Mouse (Mus musculus): ENCODE results near the gene Six2.
"Not testable (repeated sequence)": the region's sequence is repeated elsewhere in the genome, so short reads cannot be mapped to it uniquely, and the experiment has no call there.

Six2 gene

DNA sequence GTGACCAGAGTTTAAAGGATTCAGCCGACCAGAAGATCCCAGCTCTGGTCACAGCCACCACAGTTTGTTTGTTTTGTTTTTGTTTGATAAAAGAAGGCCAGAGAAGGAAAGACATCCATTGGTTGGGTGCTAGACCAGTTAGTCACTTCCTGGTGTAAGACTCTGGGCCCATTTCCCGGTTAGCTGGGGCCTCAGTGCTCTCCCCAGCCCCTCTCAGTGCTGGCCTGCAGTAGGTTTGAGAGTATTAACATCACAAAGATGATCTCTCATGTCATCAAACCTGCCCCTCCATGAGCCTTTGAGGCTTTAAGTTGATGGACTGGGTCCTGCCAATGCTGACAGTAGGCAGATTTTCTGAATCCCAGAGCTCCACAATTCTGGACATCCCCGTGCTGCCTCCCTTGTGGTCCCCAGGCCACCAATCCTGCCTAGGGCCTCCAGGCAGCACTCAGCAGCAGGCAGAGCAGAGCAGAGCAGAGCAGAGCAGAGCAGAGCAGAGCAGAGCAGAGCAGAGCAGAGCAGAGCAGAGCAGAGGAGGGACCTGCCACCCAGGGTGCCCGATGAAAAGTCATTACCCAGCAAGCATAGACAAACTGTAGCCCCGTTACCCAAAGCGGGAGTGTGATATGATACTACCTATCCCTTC, 2.4 kb upstream of the Six2 start:
- peak; percentile 47 for DNase-seq (ENCODE audit: low read depth, low spot score)

DNA sequence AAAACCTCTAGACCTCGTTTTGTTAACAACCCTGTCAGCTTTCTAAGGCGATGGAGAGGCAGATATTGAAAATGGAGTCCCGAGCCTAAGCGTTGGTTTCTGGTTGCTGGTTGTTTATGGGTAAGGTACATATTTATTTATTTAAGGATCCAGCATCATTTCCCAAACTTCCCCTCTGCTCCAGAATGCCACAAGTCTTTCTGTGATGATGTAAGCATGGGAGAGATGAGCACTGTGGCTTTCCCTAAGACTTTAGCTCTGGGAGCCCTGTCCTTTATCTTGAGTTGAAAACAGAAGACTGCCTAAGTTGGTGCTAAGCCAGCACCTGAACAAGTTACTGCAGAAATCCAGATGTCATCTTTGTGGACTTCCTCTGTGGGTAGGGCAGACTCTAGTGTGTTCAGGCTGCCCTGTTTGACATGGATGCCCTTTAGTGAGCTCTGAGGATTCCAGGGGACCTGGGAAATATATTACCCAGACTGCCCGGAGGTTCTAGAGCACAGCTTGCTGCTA, 1.8 kb upstream of the Six2 start:
- DNase-seq (ENCODE audit: low read depth, low spot score), result no peak

DNA sequence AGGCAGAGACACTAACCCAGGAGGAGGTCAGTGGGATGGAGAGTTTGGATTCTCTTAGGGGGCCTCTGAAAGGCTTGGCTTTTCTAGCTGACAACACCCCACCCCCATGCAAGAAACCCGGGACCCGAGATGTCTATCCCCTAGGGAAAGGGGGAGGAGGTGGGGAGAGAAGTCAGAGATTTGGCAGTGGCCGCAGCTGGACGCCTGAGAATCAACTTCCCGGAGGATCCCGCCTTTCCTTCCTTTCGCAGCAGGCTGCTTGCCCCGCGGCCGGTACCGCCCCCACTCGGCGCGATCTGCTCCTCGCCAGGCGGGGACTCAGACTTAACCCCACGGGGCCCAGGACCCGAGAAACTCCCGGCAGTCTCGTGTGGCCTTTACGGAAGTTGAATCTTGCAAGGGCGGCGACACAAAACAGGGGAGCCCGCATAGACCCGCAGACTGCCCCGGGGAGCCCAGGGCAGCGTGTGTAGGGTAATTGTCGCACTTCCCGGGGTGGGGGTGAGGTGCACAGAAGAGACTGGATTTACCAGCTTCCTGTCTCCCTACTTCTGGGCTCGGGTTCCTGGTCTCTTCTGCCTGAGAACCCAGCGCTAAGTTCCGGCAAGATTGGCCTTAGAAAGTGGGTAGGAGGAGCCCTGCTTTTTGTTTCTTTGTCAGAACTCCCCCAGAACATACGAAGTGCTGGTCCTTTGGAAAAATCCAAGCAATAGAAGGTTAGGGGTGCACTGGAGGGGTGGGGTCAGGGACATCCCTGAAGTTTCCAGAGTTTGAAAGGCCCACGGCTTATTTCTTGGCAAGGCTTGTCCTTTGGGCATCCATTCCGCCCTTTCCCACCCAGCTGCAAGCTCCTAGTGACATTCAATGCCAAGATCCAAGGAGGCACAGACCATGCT, 1.1 kb upstream of the Six2 start:
- DNase-seq (ENCODE audit: low read depth, low spot score), result peak; percentile 63

DNA sequence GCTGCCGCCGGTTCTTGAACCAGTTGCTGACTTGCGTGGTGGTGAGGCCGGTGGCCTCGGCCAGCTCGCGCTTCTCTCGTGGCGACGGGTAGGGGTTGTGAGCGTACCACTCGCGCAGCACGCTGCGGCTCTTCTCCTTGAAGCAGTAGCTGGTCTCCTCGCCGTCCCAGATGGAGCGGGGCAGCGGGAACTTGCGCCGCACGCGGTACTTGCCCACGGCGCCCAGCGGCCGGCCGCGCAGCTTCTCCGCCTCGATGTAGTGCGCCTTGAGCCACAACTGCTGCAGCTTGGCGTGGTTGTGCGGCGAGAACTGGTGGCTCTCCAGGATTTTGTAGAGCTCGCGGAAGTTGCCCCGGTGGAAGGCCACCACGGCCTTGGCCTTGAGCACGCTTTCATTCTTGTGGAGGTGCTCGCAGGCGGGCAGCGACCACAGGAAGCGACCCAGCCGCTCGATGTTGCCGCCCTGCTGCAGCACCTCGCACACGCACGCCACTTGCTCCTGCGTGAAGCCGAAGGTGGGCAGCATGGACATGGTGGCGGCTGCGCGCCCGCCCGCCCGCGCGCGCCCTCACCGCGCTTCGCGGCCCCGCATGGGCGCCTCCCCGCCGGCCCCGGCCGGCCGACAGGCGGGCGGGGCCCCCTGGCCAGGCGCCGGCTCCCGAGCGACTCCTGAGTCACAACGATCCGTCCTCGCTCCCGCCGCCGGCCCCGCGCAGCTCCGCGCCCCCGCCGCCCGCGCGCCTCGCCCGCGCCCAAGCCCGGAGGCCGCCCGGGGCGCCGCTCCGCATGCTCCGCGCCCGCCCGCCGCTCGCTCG, 446 bp downstream of the Six2 start:
- peak; percentile 32 for DNase-seq (ENCODE audit: low read depth, low spot score)

DNA sequence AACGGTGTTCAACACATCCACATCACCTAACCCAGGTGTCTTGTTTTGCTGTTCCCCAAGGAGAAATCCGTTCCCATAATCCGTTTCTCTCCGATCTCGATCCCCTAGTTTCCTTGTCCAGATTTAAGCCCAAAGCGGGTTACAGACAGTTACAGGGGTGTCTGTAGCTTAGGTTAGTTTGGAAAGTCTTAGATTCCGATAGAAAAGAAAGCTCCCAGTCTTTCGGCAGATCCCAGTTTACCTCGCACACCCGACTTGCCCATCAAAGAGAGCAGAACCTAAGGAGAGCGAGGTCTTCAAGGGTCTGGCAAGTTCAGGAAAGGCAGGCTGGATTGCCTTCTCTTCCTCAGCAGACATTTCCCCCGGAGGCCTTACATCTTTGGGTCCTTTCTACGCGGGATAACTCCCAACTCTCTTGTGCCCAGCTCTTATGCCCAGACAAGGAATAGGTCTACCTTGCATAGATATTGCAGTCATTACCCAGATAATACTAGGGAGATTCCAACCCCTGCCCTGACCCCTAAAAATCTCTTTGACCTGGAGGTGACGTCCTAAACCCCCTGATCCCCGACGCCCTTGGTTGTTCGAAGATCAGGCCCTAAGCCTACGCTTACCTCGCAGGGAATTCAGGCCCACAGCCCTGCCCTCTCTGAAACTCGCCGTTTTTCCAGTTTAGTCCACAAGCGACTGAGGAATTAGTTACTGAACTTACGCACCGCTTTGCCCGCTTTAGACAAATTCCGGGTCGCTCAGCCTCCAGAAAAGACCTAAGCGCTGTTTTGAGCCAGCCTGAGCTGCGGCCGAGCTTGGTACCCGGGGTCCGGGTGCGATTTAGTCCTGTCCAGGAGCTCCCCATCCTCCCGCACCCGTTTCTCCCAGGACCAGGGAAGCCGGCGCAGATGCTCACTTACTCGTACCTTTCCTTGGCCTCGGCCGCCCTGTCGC, 1.3 kb downstream of the Six2 start:
- peak; percentile 40 for DNase-seq (ENCODE audit: low read depth, low spot score)

DNA sequence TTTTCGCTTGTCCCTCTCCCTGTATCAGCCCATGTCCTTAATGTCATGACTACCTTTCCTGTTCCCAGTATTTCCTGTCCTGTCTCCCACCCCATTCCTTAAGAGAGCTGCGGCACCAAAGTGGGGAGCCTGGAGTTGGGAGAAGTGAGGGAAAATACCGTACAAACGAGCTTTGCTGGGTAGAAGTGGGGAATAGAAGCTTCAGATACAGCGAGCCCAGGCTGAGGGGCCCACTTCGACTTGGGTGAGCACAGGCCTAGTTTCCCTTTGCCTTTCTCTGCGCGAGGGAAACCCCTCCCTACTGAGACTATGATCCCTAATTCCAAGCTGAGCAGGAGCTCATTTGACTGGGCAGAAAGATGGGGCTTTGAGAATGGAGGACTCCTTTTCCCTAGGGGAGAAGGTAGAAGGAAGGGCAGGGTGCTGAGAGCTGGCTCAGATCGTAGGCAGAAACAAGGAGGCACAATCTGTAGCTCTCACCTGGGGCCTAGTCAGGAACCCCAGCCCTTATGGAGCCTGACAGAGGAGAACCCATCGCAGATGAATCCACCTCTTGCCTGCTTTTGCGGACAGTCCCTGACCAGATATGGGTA, 2.3 kb downstream of the Six2 start:
- DNase-seq (ENCODE audit: low read depth, low spot score), result peak; percentile 26

DNA sequence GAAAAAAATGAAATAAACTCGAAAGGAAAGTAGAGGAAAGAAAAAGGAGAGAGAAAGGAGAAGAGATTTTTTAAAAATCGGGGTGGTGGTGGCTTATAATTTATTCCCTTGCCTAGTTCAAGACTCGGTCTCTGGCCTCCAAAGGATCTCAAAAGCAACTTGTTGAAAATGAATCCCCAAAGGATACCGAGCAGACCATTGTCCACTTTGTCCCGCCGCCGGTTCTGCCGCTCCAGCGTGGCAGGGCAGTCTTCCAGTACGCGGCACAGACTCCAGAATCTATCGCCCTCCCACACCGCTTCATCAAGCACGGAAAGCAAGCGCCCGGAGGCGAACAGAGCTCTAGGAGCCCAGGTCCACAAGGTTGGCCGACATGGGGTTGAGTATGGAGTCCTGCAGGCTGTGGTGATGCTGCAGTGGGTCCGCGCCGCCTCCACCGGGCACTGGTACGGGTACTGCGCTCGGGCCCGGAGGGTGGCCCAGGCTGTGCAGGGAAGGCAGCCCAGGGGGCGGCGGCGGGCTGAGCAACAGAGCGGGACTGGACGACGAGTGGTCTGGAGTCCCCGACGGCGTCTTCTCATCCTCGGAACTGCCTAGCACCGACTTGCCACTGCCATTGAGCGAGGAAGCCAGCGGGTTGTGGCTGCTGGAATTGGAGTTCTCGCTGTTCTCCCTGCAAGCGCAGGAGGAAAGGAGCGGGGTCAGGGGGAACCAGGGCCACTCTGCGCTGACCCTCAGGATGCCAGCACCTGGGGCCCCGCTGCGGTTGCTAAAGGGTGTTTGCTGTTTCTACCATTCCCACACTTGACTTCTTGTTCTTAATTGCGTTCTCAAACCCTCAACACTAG, 3.0 kb downstream of the Six2 start:
- peak; percentile 43 for DNase-seq (ENCODE audit: low read depth, low spot score)

DNA sequence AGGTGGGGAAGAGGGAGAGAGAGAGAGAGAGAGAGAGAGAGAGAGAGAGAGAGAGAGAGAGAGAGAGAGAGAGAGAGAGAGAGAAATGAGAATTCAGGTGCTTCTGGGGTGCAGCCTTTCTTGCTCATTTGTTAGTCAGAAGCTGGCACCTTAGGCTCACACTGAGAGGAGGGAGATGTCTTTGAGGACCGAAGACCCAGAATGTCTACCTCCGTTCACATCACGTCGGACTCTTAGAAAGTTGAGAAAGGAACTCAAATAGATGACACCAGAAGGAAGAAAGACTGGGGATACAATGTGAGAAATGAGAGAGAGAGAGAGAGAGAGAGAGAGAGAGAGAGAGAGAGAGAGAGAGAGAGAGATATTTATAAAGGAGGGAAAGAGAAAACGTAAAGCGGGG, 3.6 kb downstream of the Six2 start:
- DNase-seq (ENCODE audit: low read depth, low spot score), result not testable (repeated sequence)

DNA sequence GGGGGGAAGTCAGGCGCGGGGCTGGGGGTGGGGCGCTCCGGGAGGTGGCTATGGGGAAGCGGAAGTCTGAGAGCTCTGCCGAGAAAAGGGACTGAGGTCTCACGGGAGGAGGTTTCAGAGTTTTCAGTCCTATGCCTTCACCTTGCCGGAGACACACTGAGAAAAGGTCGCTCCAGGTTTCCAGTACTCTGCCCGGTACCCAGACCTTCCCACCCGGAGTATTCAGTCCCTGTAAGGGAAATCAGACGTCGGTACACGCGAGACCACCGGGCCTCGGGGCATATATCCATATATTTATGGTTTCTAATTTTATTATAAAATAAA, 4.1 kb downstream of the Six2 start:
- peak; percentile 53 for DNase-seq (ENCODE audit: low read depth, low spot score)

DNA sequence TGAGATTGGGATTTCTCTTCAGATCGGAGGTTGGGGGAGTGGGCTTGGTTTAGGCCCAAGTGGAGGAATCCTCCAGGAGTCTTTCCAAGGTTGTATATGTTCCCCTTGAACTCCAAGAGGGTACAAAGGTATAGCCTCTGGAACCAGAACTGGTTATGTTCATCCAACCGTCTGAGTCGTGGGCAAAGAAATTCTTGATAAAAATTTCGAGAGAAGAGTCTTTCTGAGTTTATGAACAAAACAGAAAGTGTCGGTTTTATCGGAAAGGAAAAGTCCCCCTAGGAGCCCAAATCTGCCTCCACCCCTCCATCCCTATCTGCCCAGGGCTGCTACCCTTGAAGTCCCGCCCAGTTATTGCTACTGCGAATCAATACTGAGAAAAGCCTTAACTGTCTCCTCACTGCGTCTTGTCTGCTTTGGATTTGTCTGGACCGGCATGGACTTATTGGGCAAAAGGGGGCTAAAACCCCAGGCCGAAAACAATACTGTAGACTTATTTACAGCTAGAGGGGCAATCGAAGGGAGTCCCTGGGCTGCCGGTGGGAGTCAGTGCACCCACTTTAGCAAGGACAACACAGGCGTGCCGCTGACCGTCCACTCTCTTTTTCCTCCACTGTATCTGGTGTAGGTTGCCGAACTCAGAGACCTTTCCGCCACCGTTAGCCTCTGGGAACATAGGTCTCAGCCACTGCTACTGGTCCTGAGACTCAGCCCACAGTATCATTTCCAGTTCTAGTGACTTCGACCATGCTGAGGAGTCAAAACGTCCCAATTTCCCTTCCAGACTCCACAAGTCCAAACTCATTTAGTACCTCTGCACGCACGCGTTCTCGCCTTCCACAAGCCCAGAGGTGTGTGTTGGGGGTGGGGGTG, 4.7 kb downstream of the Six2 start:
- no peak for DNase-seq (ENCODE audit: low read depth, low spot score)

DNA sequence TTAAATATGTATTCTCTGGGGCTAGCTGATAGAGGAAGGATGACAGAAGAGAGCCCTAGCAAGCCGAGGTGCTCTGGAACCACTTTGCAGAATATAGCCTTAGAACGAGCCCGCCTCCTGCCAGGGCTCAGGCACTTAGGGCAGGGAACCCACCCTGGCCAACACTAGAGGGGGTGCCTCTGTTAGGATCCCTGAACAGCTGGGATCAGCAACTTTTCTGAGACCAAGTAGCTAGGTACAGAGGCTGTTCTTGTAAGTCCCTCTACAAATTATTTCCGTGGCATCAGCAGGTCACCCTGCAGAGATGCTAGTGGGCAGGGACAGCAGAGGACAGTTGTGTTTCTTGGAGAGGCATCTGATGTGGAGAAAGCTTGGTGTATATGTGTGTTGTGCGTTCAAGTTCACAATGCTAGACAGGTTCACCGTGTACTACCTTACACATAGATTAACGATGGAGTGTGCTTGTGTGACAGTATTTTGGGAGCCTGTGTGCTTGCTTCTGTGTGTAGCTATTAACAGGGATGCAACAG, 5.8 kb downstream of the Six2 start:
- no peak for DNase-seq (ENCODE audit: low read depth, low spot score)

DNA sequence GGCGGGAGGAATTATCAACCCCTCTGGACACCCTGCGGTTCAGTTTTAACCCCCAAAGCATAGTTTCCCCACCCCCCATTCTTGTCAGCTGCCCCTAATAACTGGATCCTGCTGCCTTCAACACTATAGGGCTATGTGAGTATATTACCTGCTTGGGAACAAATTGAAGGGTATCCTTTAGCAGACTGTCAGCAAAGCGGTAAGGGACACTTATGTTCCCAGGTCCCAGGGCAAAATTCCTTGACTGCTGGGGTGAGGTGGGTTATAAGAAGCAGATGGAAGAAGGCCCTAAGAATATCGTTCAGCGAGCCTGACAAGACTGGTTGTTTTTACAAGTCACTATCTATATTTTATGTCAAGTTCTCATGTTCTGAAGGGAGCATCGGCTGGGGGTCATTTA, 6.3 kb downstream of the Six2 start:
- DNase-seq (ENCODE audit: low read depth, low spot score), result no peak

DNA sequence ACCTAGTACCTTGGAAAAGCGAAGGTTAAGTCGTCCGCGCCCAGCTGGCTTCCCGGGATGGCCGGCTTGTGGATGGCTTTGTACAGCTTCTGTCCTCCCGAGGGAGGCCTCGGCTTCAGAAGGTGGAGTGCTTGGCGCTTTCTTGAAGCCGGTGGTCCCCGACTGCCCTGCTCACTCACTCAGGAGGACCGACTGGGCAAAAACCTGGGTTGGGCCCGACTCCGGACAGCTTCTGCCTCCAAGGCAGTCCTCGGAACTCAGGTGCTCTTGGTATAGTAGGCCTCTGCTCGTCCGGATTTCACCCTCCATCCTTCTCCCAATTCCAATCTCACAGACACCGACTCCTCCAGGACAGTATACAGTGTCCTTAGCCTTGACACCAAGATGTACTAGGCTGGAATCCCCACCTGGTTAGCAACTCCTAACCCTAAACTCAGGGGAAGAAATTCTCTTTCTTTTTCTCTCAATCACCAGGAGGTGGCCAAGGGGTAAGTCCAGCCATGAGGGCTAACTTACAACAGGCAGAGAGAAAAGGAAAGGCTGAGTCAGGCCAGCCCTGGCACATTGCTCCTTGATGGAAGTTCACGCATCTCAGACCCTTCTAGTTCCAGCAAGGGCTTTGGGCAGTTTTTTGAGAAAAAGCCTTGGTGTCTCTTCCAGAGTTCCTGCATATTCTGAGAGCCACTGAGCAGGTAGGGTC, 7.1 kb downstream of the Six2 start:
- DNase-seq (ENCODE audit: low read depth, low spot score), result no peak

DNA sequence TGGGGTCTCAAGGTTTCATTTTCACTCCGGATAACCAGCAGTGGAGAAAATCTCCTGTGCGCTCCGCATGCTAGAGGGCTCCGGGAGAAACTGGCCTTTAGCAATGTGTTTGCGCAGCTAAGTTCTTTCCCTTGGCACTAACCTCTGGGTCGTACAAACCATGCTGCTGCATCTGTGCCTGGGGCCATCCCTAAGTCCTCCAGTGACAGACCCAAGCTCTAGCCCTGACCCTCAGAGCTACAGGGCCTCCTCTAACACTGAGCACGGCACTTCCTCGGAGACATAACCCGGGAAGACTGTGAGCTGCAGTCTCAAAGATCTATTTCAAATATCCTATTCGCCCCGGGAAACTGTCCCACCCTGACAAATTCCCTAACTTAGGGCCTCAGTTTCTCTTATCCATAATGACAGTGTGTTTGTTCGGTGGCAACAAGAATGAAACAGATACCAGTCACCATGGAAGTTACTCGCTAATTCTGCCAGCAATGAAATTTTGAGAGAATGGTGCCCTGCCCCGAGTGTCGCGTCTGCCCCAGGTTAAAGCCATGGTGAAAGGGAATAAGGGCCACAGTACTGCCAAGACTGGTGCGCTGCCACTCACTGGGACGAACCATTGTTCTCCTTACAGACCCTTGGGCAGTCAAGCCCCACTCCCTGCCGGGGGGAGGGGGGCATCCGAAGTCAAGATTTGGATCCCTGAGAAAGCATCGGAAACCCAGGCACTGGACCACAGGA, 7.8 kb downstream of the Six2 start:
- DNase-seq (ENCODE audit: low read depth, low spot score), result no peak

DNA sequence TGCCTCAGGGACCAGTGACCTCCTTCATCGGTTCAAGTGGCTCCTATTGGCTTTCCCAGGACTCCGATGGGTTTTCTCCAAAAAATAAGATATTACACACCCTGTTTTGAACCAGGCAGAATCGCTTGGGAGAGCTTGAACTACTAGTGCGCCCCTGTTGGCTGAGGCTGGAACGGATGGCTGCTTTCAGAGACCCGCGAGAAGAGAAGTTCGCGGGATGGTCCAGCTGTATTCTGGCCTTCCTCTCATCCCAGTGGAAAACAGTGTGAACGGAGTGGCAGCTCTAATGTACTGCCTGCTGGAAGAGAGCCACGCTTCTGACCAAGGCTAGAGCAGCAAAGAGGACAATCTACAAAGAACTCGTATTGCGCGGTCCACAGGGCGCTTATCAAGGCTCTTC, 8.4 kb downstream of the Six2 start:
- peak; percentile 58 for DNase-seq (ENCODE audit: low read depth, low spot score)

DNA sequence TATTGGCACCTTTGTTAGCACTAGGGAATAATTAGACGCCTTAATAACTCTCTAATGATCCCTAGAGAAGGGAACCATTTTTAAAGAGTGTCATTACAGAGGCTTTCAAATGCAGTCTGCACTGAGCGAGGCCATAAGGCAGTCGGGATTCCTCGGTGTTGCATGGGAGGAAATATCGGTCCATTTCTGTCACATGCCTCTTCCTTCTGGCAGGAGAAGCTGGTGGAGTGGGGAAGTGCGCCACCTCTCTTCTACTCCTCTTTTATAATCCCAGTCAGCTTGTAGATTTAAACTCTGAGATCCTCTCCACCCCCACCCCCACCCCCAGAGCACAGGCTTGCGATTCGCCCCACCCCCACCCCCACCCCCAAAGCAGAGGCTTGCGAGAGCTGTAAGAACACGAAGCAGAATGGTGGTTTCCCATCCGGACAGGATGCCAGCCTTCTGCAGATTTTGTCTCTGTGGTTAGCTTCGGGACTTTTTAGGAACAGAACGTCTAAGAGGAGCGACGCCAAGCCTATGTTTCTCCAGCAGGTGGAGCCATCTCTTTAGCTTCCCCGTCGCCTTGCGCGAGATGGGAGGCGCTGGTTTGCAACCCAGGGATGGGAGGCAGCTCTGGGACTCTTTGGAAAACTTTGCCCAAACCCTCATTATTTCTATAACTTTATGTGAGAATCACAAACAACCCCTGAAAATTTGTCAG, 23.3 kb downstream of the Six2 start:
- peak; percentile 81 for DNase-seq (ENCODE audit: low read depth, low spot score)

DNA sequence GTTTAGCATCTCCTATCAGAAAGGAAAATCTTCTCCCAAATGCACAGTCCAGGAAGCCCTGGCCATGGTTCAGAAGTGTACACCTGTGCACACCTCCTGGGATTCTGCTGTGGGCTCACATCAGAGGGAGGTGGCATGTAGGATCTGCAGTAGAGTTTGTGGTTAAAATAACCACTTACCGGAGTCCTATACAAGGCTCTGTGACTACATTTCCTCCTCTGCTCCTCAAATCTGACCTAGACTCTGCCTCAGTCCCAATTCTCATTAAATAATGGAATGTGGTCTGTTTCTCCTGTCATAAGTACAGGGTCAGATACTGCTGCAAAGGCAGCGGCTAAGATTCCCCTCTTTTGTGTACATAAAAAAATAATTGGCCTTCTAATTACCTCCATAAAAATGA, 23.9 kb downstream of the Six2 start:
- no peak for DNase-seq (ENCODE audit: low read depth, low spot score)
